Mouse (Mus musculus) lung, postnatal 10 days (tissue): ENCODE results near the gene Mrps18a.

Source experiments
- DNase-seq: peaks from one replicate; pipeline ENCODE4 v3.0.0; 2021

Mrps18a gene

DNA sequence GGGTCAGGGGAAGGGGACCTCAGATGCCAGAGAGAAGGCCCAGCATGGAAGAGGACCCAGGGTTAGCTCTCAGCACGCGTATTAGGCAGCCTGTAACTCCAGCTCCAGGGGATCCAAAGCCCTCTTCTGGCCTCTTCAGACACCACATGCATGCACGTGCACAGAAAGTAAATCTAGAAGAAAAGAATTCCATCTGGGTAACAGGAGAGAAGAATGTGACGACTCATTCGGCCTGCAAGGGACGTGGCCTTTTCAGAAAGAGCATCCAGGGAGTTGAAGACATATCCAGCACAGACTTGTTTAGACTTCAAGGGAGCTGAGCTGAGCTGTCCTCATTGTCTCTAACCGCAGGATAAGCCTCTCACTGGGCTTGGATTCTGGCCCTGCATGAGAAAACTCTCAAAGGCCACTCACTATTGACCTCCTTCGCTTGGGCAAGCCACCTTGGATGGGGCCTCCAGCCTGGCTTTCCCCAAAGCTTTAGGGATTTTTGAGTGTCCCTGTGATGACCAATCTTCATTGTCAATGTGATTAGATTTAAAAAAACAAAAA is 8.1 kb upstream of the Mrps18a start:
- DNase-seq, result no peak

DNA sequence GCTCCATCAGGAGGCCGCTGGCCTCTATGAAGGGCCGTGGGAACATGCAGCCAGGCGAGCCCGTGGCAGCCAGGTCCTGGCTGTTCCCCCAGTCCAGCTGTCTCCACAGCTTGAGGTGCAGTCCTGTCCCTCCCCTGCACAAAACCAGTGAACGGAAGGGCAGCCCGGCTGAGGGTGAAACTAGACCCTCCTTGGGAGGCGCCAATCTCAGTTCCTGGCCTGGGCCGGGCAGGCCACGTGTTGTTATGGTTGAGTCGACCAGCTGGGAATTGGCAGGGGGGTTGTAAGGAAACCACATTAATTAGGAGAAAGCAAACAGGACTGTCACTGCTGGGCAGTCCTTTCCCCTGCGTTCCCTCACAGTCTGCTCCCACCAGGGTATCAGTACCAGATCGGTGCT is 6.3 kb upstream of the Mrps18a start:
- peak; percentile 93 for DNase-seq

DNA sequence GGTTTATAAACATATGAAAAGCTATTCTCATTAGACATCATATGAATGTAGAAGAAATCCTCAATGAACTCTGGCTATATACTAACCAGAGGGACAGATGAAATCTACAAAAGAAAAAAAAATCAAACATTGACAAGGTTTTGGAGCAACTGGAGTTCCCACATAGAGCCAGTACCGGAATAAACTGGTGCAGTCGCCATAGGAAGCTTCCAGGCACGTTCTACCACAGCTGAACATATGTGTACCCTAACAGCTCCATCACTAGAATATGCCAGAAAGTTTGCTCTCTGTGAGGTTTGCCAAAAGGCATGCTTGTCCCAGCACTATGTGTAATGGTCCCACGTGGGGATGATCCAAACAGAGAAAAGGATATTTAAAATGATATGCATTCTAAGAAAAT is 2.5 kb upstream of the Mrps18a start:
- DNase-seq, result no peak

GRCm38 (mm10) chr17:46115489-46115888 is 4.7 kb downstream of the Mrps18a start:
- peak; percentile 82 for DNase-seq

GRCm38 (mm10) chr17:46116138-46116537 is 5.4 kb downstream of the Mrps18a start:
- no peak for DNase-seq

GRCm38 (mm10) chr17:46116881-46117280 is 6.1 kb downstream of the Mrps18a start:
- DNase-seq, result peak; percentile 50

GRCm38 (mm10) chr17:46117623-46118422 is 7.0 kb downstream of the Mrps18a start:
- DNase-seq, result no peak

DNA sequence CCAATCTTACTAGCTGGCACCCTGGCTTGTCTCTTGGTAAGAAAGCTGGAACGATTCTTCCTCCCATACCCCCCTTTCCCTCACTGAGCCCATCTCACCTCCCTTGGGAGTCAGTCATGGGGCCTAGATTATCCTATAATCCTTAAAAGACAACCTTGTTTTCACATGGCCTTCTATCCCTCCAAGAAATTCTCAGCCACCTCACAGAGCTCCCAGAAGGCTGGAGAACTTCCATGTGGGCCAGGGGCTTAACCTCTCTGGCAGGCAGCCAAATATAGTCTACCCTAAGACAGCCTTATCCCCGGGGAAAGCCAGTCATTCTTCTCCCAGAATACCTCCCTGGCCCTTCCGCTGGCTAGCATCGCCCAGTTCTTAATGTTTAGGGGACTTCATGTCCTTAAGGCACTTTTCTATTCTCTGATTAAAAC is 7.7 kb downstream of the Mrps18a start:
- no peak for DNase-seq

- DNase-seq, result no peak
Measured at GRCm38 (mm10) chr17:46119641-46120040, 8.9 kb downstream of the Mrps18a start.

- DNase-seq, result no peak
Measured at GRCm38 (mm10) chr17:46122791-46123190, 12.0 kb downstream of the Mrps18a start.

DNA sequence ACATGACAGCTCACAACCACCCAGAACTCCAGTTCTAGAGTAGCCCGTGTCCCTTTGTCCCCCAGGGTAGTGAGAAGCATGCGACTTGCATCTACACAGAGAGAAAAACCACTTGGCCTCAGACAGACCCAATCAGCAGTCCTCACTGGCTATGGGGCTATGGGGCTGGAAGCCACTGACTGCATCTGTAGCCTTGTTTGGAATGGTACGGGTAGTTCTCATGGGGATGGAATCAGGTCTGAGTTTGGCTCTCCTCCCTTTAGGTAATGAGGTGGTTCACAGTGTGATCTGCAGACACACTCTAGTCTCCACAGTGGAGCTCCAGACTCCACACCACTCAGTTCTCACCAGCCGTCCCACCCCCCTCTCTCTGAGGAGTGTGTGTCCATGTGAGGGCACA is 12.5 kb downstream of the Mrps18a start:
- DNase-seq, result no peak

GRCm38 (mm10) chr17:46123953-46124700 is 13.3 kb downstream of the Mrps18a start:
- DNase-seq, result no peak

GRCm38 (mm10) chr17:46126608-46127007 is 15.8 kb downstream of the Mrps18a start:
- DNase-seq, result peak; percentile 92

GRCm38 (mm10) chr17:46127814-46128493 is 17.2 kb downstream of the Mrps18a start:
- peak; percentile 46 for DNase-seq

DNA sequence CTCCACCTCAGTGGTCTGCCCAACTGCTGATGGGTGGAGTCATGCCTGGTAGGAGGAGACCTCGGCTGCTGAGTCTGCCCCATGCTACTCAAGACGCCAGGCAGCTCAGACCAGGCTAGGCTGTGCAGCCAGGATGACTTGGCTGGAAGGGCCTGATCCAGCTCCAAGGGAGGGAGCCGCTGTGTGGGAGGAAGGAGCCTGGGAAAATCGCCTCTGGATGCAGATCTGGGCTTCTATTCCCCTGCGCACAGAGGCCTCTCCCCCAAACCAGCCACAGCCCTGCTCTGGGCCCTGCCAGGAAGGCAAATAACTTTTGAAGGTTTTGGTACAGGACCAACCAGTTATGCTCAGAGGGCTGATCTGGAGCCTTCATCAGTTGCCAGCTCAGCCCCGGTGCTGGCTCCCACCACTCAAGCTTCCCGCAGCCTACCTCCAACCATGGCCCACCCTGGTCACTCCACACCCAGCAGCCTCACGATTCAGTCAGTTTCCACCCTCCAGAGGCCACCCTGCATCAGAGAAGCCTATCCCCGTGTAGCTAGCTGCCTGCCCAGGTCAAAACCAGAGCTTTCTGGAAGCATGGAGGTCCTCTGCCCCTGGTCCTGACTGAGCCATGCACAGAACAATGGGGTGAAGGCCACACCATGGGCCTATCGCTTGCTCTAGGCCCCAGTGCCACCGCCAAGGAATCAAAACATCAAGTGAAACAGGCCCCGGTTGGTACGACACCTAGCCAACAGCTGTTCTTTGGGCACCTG is 19.1 kb downstream of the Mrps18a start:
- peak; percentile 80 for DNase-seq

GRCm38 (mm10) chr17:46132058-46132718 is 21.4 kb downstream of the Mrps18a start:
- DNase-seq, result peak; percentile 86

- DNase-seq, result no peak
Measured at GRCm38 (mm10) chr17:46132862-46133261, 22.1 kb downstream of the Mrps18a start.

GRCm38 (mm10) chr17:46138563-46139236 is 27.9 kb downstream of the Mrps18a start:
- peak; percentile 58 for DNase-seq

DNA sequence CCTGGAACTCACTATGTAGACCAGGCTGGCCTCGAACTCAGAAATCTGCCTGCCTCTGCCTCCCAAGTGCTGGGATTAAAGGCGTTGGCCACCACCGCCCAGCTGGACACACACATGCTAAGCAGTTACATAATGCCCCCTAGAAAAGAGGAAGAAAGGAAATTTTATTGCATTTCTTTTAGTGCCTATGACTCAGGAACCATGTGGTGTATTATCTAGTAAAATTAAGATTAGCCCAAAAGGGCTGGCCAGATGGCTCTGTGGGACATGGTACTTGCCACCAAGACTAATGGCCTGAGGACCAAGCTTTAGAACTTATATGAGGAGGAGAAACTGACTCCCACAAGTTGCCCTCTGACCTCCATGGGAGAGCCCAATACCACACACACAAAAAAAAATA is 29.1 kb downstream of the Mrps18a start:
- no peak for DNase-seq

DNA sequence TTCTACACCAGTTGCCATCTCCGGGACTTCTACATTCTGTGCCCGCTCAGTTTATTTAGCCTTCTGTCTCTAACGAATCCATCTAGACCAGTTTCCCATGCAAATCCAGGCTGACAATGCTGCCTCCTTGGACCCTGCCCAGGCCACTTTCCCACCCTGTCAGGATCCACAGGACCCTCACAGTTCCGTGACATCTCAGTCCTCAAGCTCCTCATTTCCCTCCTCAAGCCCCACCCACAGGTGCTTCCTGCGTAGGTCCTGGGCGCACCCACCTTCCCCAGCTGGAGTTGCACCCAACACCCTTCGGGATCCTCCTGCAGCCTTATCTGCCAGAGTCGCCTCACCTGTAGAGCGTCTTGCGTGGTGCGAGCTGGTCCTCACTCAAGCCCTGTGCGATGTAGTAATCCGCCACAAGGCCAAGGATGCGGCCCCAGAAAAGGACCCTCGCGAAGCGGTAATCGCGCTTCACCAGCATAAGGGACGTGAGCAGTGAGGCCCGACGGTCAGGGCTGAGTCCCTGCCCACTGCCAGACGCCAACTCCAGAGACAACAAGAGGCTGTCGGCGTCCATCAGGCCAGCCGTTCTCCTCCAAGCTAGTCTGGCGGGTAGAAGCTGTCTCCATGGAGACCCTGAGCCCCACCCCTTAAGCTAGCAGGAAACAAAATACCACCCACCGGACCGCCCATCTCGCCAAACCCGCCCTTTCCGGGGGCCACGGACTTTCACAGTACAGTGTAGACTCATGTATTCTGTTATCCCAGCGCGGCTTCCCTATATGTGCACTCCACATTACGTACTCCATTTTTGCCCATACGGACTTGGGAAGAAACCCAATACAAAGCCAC is 33.0 kb downstream of the Mrps18a start, which contains the start of gene Rsph9:
Rsph9 (minus strand) TSS at position 639 of the 846 bp plus-strand sequence.
- peak; percentile 96 for DNase-seq
